Mouse (Mus musculus) erythroblast, embryonic 14.5 days (primary cell): ENCODE measurements around the gene Hexim1.

Experiments used
- GATA1 ChIP-seq: IDR thresholded peaks from 2 replicates; pipeline ENCODE4 v1.6.1; 2012; ENCODE audit warnings: low read length, inconsistent platforms, mixed read lengths
- TAL1 ChIP-seq: IDR thresholded peaks from 3 replicates; pipeline ENCODE4 v1.6.1; 2012; ENCODE audit warnings: low read length, inconsistent platforms, mixed read lengths

DNA sequence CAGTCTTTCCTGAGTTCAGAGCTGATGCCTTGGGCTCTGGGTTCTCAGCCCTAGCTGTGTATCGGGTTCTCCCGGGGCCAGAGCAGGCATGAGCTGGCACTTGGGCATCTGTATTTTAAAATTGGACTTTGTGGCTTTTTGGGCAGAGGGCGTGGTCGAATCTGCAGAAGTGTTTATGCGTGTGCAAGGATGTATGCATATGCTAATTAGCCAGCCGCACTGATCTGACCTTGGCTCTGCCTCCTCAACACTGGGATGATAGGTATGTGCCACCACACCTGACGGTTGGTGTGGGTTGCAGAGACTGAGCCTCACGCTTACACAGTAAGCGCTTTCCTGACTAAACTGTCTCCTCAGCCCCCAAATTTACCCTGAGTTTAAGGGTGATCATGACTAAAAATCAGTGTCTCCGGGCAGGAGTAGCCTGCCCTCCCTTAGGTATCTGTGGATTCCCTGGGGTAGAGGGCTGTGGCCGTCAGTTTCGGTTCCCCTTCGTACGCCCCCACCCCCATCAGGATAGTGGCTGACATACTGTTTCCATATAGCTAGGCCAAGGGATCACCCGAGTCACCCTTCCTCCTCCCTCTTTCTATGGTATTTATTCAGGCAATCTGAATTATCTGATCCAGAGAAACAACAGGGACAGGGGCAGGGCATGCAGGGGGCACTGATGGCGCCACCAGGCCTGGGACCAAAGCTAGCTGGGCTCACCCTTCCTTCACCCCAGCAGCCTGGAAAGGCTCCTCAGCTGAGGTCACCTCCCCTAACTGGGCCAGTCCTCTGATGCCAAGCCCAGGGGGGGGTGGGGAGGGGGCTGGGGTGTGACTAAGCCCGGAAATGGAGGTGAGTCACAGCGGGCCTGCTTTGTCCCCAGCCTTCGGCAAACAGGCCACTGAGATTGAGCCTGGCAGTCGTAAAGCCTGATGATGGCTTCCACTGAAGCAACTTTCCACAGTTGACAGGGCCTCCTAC is 21.9 kb upstream of the Hexim1 start:
- TF ChIP-seq GATA1: no peak
- TF ChIP-seq TAL1: no peak
